Mouse (Mus musculus) intestine, embryonic 16.5 days (tissue): ENCODE data around the gene Fstl4. TPM values are rescaled to one million over a fixed set of nuclear protein-coding genes. Genes with fewer than 3 reads are reported as not detected.

Experiments
- ATAC-seq: fragments of 200-750 bp; cut with Nextera tagmentation; 2 replicates; pipeline ENCODE4 v1.8.0; 2017; ENCODE audit warnings: moderate TSS enrichment, moderate library complexity
- H3K27ac ChIP-seq: fragments of 300-500 bp; sonication (generic); 2 replicates; pipeline ENCODE4 v1.5.1; 2014; ENCODE audit warnings: mild to moderate bottlenecking, low read length
- H3K27me3 ChIP-seq: fragments of 300-500 bp; sonication (generic); replicated peaks from 2 replicates; pipeline ENCODE4 v1.6.1; 2014; ENCODE audit warnings: low read length, control low read depth, mixed read lengths; ENCODE audit not compliant: control insufficient read depth, insufficient read depth
- H3K36me3 ChIP-seq: fragments of 300-500 bp; sonication (generic); 2 replicates; pipeline ENCODE4 v1.6.1; 2014; ENCODE audit warnings: low read length, control low read depth; ENCODE audit not compliant: control insufficient read depth, insufficient read depth
- H3K4me1 ChIP-seq: fragments of 300-500 bp; sonication (generic); 2 replicates; pipeline ENCODE4 v1.6.1; 2014; ENCODE audit warnings: low read length, control low read depth, mixed read lengths; ENCODE audit not compliant: control insufficient read depth, insufficient read depth
- H3K4me2 ChIP-seq: fragments of 300-500 bp; sonication (generic); 2 replicates; pipeline ENCODE4 v1.6.1; 2014; ENCODE audit warnings: low read depth, low read length, control low read depth
- H3K4me3 ChIP-seq: fragments of 300-500 bp; sonication (generic); 2 replicates; pipeline ENCODE4 v1.5.1; 2014; ENCODE audit warnings: mild to moderate bottlenecking, low read length
- H3K9ac ChIP-seq: fragments of 300-500 bp; sonication (generic); 2 replicates; pipeline ENCODE4 v1.6.1; 2014; ENCODE audit warnings: low read depth, low read length
- H3K9me3 ChIP-seq: fragments of 300-500 bp; sonication (generic); 2 replicates; pipeline ENCODE4 v1.6.1; 2016; ENCODE audit warnings: low read length, control low read depth; ENCODE audit not compliant: control insufficient read depth
- WGBS: fragments of 180-500 bp; shearing (Covaris S2); extraction: QIAGEN DNeasy Blood & Tissue Kit; methylation state at CpG from one replicate; pipeline ENCODE4 v1.1.7; 2014; 5-methylcytosine and 5-hydroxymethylcytosine counted together
- polyA plus RNA-seq: library from polyadenylated mRNA; unstranded; fragments of >200 nt; fragmentation: Nextera tagmentation; extraction: Ambion mirVana; gene quantifications from 2 replicates; pipeline ENCODE4 v1.2.1, GENCODE M21; 2015

The Fstl4 gene
- polyA plus RNA-seq, 1 experiment from 2014 or later, result 6.1 TPM

GRCm38 (mm10) chr11:53116356-53116755 lies 351.9 kb downstream of the Fstl4 start:
- Histone ChIP-seq H3K36me3 (no peaks in the 10 kb centered on the region), H3K4me1 (peaks cover 6% of the 10 kb centered on the region), H3K9ac (no peak overlapping the region), H3K4me3 (no peak overlapping the region), H3K27me3 (no peaks in the 10 kb centered on the region), H3K27ac (no peak overlapping the region), H3K4me2 (no peak overlapping the region), H3K9me3 (no peaks in the 10 kb centered on the region)
- WGBS, result 74% methylated on average over 2 of the region's 2 CpGs
- ATAC-seq, result 0 out of 2 replicates have a peak, but pooled peaks have one; percentile 16

GRCm38 (mm10) chr11:53118226-53118965 lies 354.0 kb downstream of the Fstl4 start:
- H3K27ac ChIP-seq, result no peak overlapping the region
- 83% methylated on average over 11 of the region's 11 CpGs for WGBS
- ATAC-seq, result no peak

DNA sequence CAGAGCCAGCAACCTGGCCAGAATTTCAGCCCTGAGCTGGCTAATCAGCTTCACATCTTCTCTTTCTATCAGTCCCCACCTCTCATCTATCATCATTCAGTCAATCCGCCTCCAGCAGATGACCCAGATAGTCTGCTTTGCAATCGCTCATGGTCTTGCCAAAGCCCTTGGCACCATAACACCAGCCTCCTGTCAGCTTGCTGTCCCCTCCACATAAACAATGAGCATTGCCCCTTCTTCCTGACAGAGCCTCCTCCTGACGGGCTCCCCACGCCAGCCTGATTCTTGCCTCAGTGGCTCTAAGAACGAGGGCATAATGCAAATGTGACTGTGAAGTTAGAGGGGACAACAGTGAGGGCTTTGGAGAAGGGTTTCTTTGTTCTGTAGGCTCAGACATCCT lies 355.5 kb downstream of the Fstl4 start:
- H3K9ac ChIP-seq, result no peak overlapping the region
- peaks cover 4% of the 10 kb centered on the region; the same call in 1 of the 2 replicates for H3K4me1 ChIP-seq
- no peaks in the 10 kb centered on the region for H3K36me3 ChIP-seq
- no peak overlapping the region for H3K4me3 ChIP-seq
- H3K27me3 ChIP-seq, result no peaks in the 10 kb centered on the region
- no peak for ATAC-seq
- H3K9me3 ChIP-seq, result no peaks in the 10 kb centered on the region
- H3K27ac ChIP-seq, result no peak overlapping the region
- WGBS, result 74% methylated on average over 5 of the region's 5 CpGs
- H3K4me2 ChIP-seq, result no peak overlapping the region

More at GRCm38 (mm10) chr11:53118226-53118965, 354.0 kb downstream of the Fstl4 start:
- no peaks in the 10 kb centered on the region for H3K36me3 ChIP-seq
- no peaks in the 10 kb centered on the region for H3K9me3 ChIP-seq
- no peak overlapping the region for H3K4me2 ChIP-seq
- H3K9ac ChIP-seq, result no peak overlapping the region
- no peak overlapping the region for H3K4me3 ChIP-seq
- H3K27me3 ChIP-seq, result no peaks in the 10 kb centered on the region
- peaks cover 4% of the 10 kb centered on the region; the same call in 1 of the 2 replicates for H3K4me1 ChIP-seq

DNA sequence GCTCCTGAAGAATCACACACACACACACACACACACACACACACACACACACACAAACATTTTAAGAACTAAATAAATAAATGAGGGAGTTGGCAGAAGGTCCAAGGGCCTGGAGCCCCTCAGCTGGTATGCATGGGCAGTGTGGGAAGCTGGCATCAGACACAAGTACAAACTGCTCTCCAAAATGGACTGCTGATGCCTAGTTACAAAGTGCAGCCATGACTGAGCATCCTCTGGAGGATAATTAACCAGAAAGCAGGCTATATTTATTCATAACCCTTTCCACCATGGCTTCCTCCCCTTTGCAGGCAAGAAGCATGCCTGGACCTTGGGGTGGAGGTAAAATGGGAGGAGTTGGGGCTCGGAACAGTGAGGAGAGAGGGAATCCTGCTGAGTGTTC lies 356.8 kb downstream of the Fstl4 start:
- no peaks in the 10 kb centered on the region for H3K36me3 ChIP-seq
- no peak overlapping the region for H3K27ac ChIP-seq
- no peak for ATAC-seq
- 29% methylated on average over 1 of the region's 1 CpGs for WGBS
- no peak overlapping the region for H3K4me3 ChIP-seq
- no peaks in the 10 kb centered on the region for H3K27me3 ChIP-seq
- H3K9ac ChIP-seq, result no peak overlapping the region
- no peaks in the 10 kb centered on the region for H3K9me3 ChIP-seq
- H3K4me1 ChIP-seq, result peaks cover 4% of the 10 kb centered on the region; the same call in 1 of the 2 replicates
- H3K4me2 ChIP-seq, result no peak overlapping the region

- Histone ChIP-seq H3K9me3 (no peaks in the 10 kb centered on the region), H3K27ac (no peak overlapping the region), H3K36me3 (no peaks in the 10 kb centered on the region), H3K27me3 (no peaks in the 10 kb centered on the region), H3K4me1 (0 out of 2 replicates have a peak, but pooled peaks cover 4% of the 10 kb centered on the region), H3K4me3 (no peak overlapping the region), H3K9ac (no peak overlapping the region), H3K4me2 (no peak overlapping the region)
- ATAC-seq, result no peak
- 71% methylated on average over 2 of the region's 2 CpGs for WGBS
These were observed 360.4 kb downstream of the Fstl4 start for GRCm38 (mm10) chr11:53124799-53125198.

DNA sequence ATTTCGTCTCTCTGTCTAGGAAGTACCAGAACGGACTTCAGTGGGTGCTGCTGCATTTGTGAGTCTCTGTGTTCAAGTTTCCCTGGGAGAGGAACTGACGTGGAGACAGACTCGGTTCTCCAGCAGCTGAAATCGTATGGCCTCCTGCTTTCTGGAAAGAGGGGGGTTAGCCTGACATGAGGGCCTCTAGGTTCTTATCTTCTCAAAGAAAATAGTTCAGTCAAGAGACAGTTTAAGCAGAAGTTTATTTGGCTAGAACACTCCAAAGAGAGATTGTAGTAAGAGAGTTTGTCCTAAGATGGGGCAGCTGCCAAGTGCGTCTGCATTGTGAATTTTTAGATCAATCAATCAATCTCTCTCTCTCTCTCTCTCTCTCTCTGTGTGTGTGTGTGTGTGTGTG lies 362.2 kb downstream of the Fstl4 start:
- no peak overlapping the region for H3K4me2 ChIP-seq
- no peak overlapping the region for H3K4me3 ChIP-seq
- H3K9ac ChIP-seq, result no peak overlapping the region
- H3K27me3 ChIP-seq, result no peaks in the 10 kb centered on the region
- ATAC-seq, result no peak
- H3K9me3 ChIP-seq, result no peaks in the 10 kb centered on the region
- H3K4me1 ChIP-seq, result no peaks in the 10 kb centered on the region
- 50% methylated on average over 6 of the region's 6 CpGs for WGBS
- no peaks in the 10 kb centered on the region for H3K36me3 ChIP-seq
- H3K27ac ChIP-seq, result no peak overlapping the region

GRCm38 (mm10) chr11:53128661-53129060 lies 364.2 kb downstream of the Fstl4 start:
- Histone ChIP-seq H3K27me3 (no peaks in the 10 kb centered on the region), H3K9me3 (no peaks in the 10 kb centered on the region), H3K9ac (no peak overlapping the region), H3K4me3 (no peak overlapping the region), H3K36me3 (no peaks in the 10 kb centered on the region), H3K27ac (no peak overlapping the region), H3K4me2 (no peak overlapping the region), H3K4me1 (peaks cover 4% of the 10 kb centered on the region; the same call in 1 of the 2 replicates)
- no peak for ATAC-seq
- 82% methylated on average over 2 of the region's 2 CpGs for WGBS

DNA sequence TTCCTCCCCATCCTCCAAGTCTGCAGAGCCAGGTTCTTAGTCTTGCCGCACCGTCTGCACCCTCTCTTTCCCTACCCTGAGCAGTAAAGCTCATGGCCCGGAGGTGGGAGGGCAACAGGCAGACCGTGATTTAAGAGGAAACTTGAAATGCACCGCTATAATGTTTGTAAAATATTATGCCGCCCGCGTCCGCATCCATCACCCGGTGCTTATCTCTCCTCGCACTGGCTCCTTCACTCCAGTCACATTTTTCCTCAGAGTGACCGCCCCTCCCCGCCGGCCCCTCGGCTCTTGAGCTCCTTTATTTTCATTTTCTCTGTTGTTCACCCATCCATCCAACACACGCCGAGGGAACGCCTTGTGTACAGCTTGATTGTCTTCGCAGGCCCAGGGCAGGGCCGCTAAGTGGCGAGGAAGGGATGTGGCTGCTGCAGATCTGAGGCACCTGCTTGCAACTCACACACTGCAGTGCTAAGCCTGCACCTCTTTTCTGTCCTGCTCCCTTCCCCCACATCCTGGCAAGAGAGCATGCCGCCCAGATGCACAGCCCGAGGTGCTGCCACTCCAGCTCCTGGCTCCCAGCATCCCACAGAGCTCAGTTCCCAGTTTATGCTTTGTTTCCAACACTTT lies 368.1 kb downstream of the Fstl4 start:
- WGBS, result 28% methylated on average over 23 of the region's 23 CpGs
- Histone ChIP-seq H3K9me3 (no peaks in the 10 kb centered on the region), H3K4me2 (0 out of 2 replicates have a peak overlapping the region, but pooled peaks have one; percentile 16), H3K27me3 (no peaks in the 10 kb centered on the region), H3K4me1 (peaks cover 4% of the 10 kb centered on the region; the same call in 1 of the 2 replicates), H3K27ac (no peak overlapping the region), H3K9ac (no peak overlapping the region), H3K36me3 (no peaks in the 10 kb centered on the region), H3K4me3 (no peak overlapping the region)
- ATAC-seq, result no peak

- Histone ChIP-seq H3K4me2 (no peak overlapping the region), H3K4me3 (no peak overlapping the region), H3K27me3 (no peaks in the 10 kb centered on the region), H3K9me3 (no peaks in the 10 kb centered on the region), H3K4me1 (peaks cover 5% of the 10 kb centered on the region; the same call in 1 of the 2 replicates), H3K27ac (no peak overlapping the region), H3K36me3 (no peaks in the 10 kb centered on the region), H3K9ac (no peak overlapping the region)
- ATAC-seq, result no peak
- 81% methylated on average over 11 of the region's 11 CpGs for WGBS
These were observed 371.9 kb downstream of the Fstl4 start for GRCm38 (mm10) chr11:53136371-53136770.
